In genomic region chr12:48391008-48391407, GRCm38 (mm10) we compare ENCODE assay signal across 16 mouse cellular contexts.
DNase-seq lines count a peak whose midpoint lies in the region; ATAC-seq and TF ChIP-seq lines count a peak whose summit lies in the region.
"Had no signal": no experiment of that assay in that cellular context is flagged by ENCODE, and none has a peak within 500 bp of the region (broad histone marks: within the 10 kb centered on the region; RNA-seq: fewer than 3 reads in every experiment).

No protein-coding gene starts in this region.

- CTCF ChIA-PET in Patski (lab: Charles Lee), result no interaction called here

- H3K36me3 ChIP-seq in forebrain, embryonic 15.5 days, result no peaks in the 10 kb centered on the region
- H3K36me3 ChIP-seq in forebrain, embryonic 13.5 days (ENCODE audit: poor library complexity, severe bottlenecking), result no peaks in the 10 kb centered on the region
- no peaks in the 10 kb centered on the region for H3K36me3 ChIP-seq in midbrain, postnatal 0 days (ENCODE audit: insufficient read depth, low read length)
- H3K36me3 ChIP-seq in midbrain, embryonic 16.5 days (ENCODE audit: control insufficient read depth, insufficient read depth, low read length), result no peaks in the 10 kb centered on the region
- no peaks in the 10 kb centered on the region for H3K36me3 ChIP-seq in embryonic facial prominence, embryonic 14.5 days (ENCODE audit: control insufficient read depth, insufficient read depth, low read length)
- H3K36me3 ChIP-seq: heart, embryonic 10.5 days; neural tube, embryonic 12.5 days; stomach, embryonic 15.5 days had no signal

- POLR2A ChIA-PET in Patski (lab: Charles Lee), result no interaction called here

- H3K9ac ChIP-seq in forebrain, embryonic 15.5 days (replicated peaks), result no peak overlapping the region
- H3K9ac ChIP-seq in forebrain, embryonic 13.5 days, result no peak overlapping the region
- H3K9ac ChIP-seq in midbrain, postnatal 0 days (replicated peaks; ENCODE audit: low read length, poor library complexity, severe bottlenecking), result no peak overlapping the region
- H3K9ac ChIP-seq in midbrain, embryonic 16.5 days (ENCODE audit: low read depth, low read length), result no peak overlapping the region
- no peak overlapping the region for H3K9ac ChIP-seq in embryonic facial prominence, embryonic 14.5 days (ENCODE audit: low read depth, low read length)
- H3K9ac ChIP-seq: neural tube, embryonic 12.5 days; stomach, embryonic 15.5 days had no signal

- no peak overlapping the region for H3K27ac ChIP-seq in forebrain, embryonic 15.5 days (replicated peaks)
- H3K27ac ChIP-seq in forebrain, embryonic 13.5 days, result no peak overlapping the region
- H3K27ac ChIP-seq in midbrain, postnatal 0 days (ENCODE audit: low read depth, low read length), result no peak overlapping the region
- H3K27ac ChIP-seq in midbrain, embryonic 16.5 days (ENCODE audit: low read length), result no peak overlapping the region
- H3K27ac ChIP-seq in embryonic facial prominence, embryonic 14.5 days (replicated peaks; ENCODE audit: low read depth, low read length), result no peak overlapping the region
- H3K27ac ChIP-seq: heart, embryonic 10.5 days; neural tube, embryonic 12.5 days; stomach, embryonic 15.5 days had no signal

- no peak overlapping the region for H3K4me3 ChIP-seq in forebrain, embryonic 15.5 days
- no peak overlapping the region for H3K4me3 ChIP-seq in forebrain, embryonic 13.5 days
- no peak overlapping the region for H3K4me3 ChIP-seq in midbrain, postnatal 0 days (ENCODE audit: low read depth, low read length)
- H3K4me3 ChIP-seq in midbrain, embryonic 16.5 days (ENCODE audit: low read depth, low read length), result no peak overlapping the region
- no peak overlapping the region for H3K4me3 ChIP-seq in embryonic facial prominence, embryonic 14.5 days (ENCODE audit: low read depth, low read length)
- H3K4me3 ChIP-seq: heart, embryonic 10.5 days; neural tube, embryonic 12.5 days; stomach, embryonic 15.5 days had no signal

- peak; percentile 50; the same call in 1 of the 2 replicates for TF ChIP-seq CTCF in midbrain, postnatal 0 days (IDR thresholded peaks at IDR 0.05)
- TF ChIP-seq CTCF in Patski (IDR thresholded peaks at IDR 0.05), result peak; percentile 38

- ATAC-seq in forebrain, embryonic 15.5 days (replicated peaks), result 0 out of 2 replicates have a peak, but pooled peaks have one; percentile 35
- no peak; the same call in 1 of the 2 replicates for ATAC-seq in forebrain, embryonic 13.5 days
- ATAC-seq in midbrain, postnatal 0 days (ENCODE audit: low FRiP score), result no peak
- ATAC-seq in midbrain, embryonic 16.5 days, result no peak
- ATAC-seq in Patski, result no peak
- no peak for ATAC-seq in embryonic facial prominence, embryonic 14.5 days (ENCODE audit: low read depth)
- ATAC-seq: activated CD4-positive, CD25-positive, alpha-beta regulatory T cell, adult 4 months had no signal

- H3K27me3 ChIP-seq in forebrain, embryonic 15.5 days, result no peaks in the 10 kb centered on the region
- H3K27me3 ChIP-seq in forebrain, embryonic 13.5 days, result no peaks in the 10 kb centered on the region
- no peaks in the 10 kb centered on the region for H3K27me3 ChIP-seq in midbrain, postnatal 0 days (ENCODE audit: insufficient read depth, low read length)
- H3K27me3 ChIP-seq in midbrain, embryonic 16.5 days (ENCODE audit: control insufficient read depth, insufficient read depth, low read depth, low read length), result no peaks in the 10 kb centered on the region
- H3K27me3 ChIP-seq in Patski, result no peaks in the 10 kb centered on the region
- no peaks in the 10 kb centered on the region for H3K27me3 ChIP-seq in embryonic facial prominence, embryonic 14.5 days (replicated peaks; ENCODE audit: control insufficient read depth, insufficient read depth, low read length)
- H3K27me3 ChIP-seq: neural tube, embryonic 12.5 days; stomach, embryonic 15.5 days had no signal

- DNase-seq in midbrain, postnatal 0 days (ENCODE audit: low spot score), result no peak
- no peak for DNase-seq in Patski (ENCODE audit: low read depth, low spot score)
- peak; percentile 2 for DNase-seq in embryonic facial prominence, embryonic 14.5 days (ENCODE audit: low spot score)
- no peak for DNase-seq in heart, adult 18-20 months
- DNase-seq: adrenal gland, postnatal 36 days; cerebellum, postnatal 25 days; gastrocnemius, postnatal 25 days; kidney, adult 9 months; lung, postnatal 14 days had no signal

- in situ Hi-C loops in Patski (cut with MboI; ENCODE audit: low pct_unique_long_range_greater_than_20kb), result no loop called here

- 62% methylated on average over 4 of the region's 4 CpGs for WGBS in forebrain, embryonic 15.5 days
- 67% methylated on average over 4 of the region's 4 CpGs for WGBS in forebrain, embryonic 13.5 days
- WGBS in midbrain, postnatal 0 days, result 59% methylated on average over 4 of the region's 4 CpGs
- WGBS in midbrain, embryonic 16.5 days, result 59% methylated on average over 4 of the region's 4 CpGs
- 62% methylated on average over 4 of the region's 4 CpGs for WGBS in embryonic facial prominence, embryonic 14.5 days

- H3K4me1 ChIP-seq in forebrain, embryonic 15.5 days, result no peaks in the 10 kb centered on the region
- no peaks in the 10 kb centered on the region for H3K4me1 ChIP-seq in forebrain, embryonic 13.5 days
- H3K4me1 ChIP-seq in midbrain, postnatal 0 days (ENCODE audit: insufficient read depth, low read length), result no peaks in the 10 kb centered on the region
- H3K4me1 ChIP-seq in midbrain, embryonic 16.5 days (ENCODE audit: control insufficient read depth, insufficient read depth, low read length), result no peaks in the 10 kb centered on the region
- no peaks in the 10 kb centered on the region for H3K4me1 ChIP-seq in embryonic facial prominence, embryonic 14.5 days (ENCODE audit: control insufficient read depth, insufficient read depth, low read length)
- H3K4me1 ChIP-seq: heart, embryonic 10.5 days; neural tube, embryonic 12.5 days; stomach, embryonic 15.5 days had no signal

- no peaks in the 10 kb centered on the region for H3K9me3 ChIP-seq in forebrain, embryonic 15.5 days
- H3K9me3 ChIP-seq in forebrain, embryonic 13.5 days (replicated peaks), result no peaks in the 10 kb centered on the region
- no peaks in the 10 kb centered on the region for H3K9me3 ChIP-seq in midbrain, postnatal 0 days (ENCODE audit: low read length)
- no peaks in the 10 kb centered on the region for H3K9me3 ChIP-seq in midbrain, embryonic 16.5 days (replicated peaks; ENCODE audit: control insufficient read depth, low read length, poor library complexity, severe bottlenecking)
- H3K9me3 ChIP-seq in embryonic facial prominence, embryonic 14.5 days (ENCODE audit: control insufficient read depth, low read length), result no peaks in the 10 kb centered on the region
- H3K9me3 ChIP-seq: heart, embryonic 10.5 days; neural tube, embryonic 12.5 days; stomach, embryonic 15.5 days had no signal

- H3K4me2 ChIP-seq in forebrain, embryonic 15.5 days (replicated peaks), result no peak overlapping the region
- H3K4me2 ChIP-seq in forebrain, embryonic 13.5 days, result no peak overlapping the region
- H3K4me2 ChIP-seq in midbrain, postnatal 0 days (ENCODE audit: low read depth, low read length, poor library complexity, severe bottlenecking), result no peak overlapping the region
- H3K4me2 ChIP-seq in midbrain, embryonic 16.5 days (ENCODE audit: low read length), result no peak overlapping the region
- H3K4me2 ChIP-seq in embryonic facial prominence, embryonic 14.5 days (ENCODE audit: low read depth, low read length), result no peak overlapping the region
- H3K4me2 ChIP-seq: neural tube, embryonic 12.5 days; stomach, embryonic 15.5 days had no signal
